Mouse (Mus musculus) olfactory bulb, adult 2 months (tissue): ENCODE data around the gene Akap10. TPM values are rescaled to one million over a fixed set of nuclear protein-coding genes. Genes with fewer than 3 reads are reported as not detected.
A peak's percentile ranks its signal among the peaks of the same experiment; 100 is the strongest.

Experiments used
- H3K27ac ChIP-seq: fragments of 200-500 bp; 2 replicates; pipeline ENCODE4 v1.5.1; 2012; ENCODE audit warnings: low read depth, low read length; ENCODE audit not compliant: insufficient read depth
- H3K4me1 ChIP-seq: fragments of 200-500 bp; 2 replicates; pipeline ENCODE4 v1.6.1; 2012; ENCODE audit warnings: low read length; ENCODE audit not compliant: control insufficient read depth, insufficient read depth
- H3K4me3 ChIP-seq: fragments of 200-500 bp; 2 replicates; pipeline ENCODE4 v1.5.1; 2012; ENCODE audit warnings: mild to moderate bottlenecking, low read depth, low read length, moderate library complexity; ENCODE audit not compliant: insufficient read depth
- CTCF ChIP-seq: fragments of 200-500 bp; IDR thresholded peaks from 2 replicates; pipeline ENCODE4 v1.5.1; 2012; ENCODE audit warnings: low read depth, mild to moderate bottlenecking, low read length, moderate library complexity; ENCODE audit not compliant: insufficient read depth
- POLR2A ChIP-seq: fragments of 200-500 bp; IDR thresholded peaks from 2 replicates; pipeline ENCODE4 v1.6.1; 2012; ENCODE audit warnings: mild to moderate bottlenecking, low read depth, low read length, moderate library complexity; ENCODE audit not compliant: insufficient read depth
- WGBS: fragments of 180-500 bp; shearing (Covaris S2); methylation state at CpG from one replicate; pipeline ENCODE4 v1.1.7; 2018; 5-methylcytosine and 5-hydroxymethylcytosine counted together
- polyA plus RNA-seq: library from polyadenylated mRNA; stranded (reverse); fragments of >200 nt; gene quantifications from 2 replicates; pipeline ENCODE4 v1.2.4, GENCODE M21; 2012; ENCODE audit warnings: low replicate concordance; ENCODE audit not compliant: missing spikeins, insufficient read depth, insufficient read length

Akap10 gene
- polyA plus RNA-seq, 1 experiment: not detected

DNA sequence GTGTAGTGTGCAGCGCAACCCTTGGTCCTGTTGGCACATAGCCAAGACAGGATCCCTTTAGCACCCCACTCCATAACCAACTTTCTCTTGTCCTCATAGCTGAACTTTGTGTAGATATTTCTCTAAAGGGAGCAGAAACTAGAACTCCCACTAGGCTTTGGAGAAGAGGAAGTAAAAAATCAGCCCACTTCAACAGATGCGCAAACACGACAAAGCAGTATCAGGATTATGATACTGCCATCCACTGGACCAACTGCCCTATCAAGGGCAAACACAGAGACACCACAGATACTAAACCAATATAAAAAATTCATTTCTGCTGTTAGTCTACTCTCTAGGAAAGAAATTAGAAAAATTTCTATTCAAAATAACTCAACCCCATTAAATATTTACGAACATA is 16.6 kb upstream of the Akap10 start:
- WGBS: 95% methylated on average over 4 of the region's 4 CpGs
- Histone ChIP-seq H3K4me1 (no peaks in the 10 kb centered on the region), H3K27ac (no peak overlapping the region), H3K4me3 (no peak overlapping the region)
- TF ChIP-seq CTCF (no peak), POLR2A (no peak)

DNA sequence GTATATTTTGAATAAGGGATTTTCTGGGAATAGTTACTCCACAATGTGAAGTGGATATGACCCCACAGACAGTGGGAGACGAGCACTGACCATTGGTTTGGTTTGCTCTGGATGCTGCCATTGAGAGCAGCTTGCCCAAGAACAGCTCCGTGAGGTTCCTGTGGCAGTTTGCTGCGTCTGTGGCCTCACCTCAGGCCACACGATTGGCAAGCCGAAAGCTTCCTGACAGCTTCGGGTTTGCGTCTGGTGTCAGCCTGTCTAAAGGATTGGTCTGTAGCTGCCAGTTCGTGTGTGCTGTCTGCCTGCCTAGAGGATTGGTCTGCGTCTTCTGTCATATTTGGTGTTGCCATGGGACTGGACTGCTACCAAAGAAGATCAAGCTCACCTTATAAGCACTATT is 14.4 kb upstream of the Akap10 start:
- TF ChIP-seq POLR2A (no peak), CTCF (no peak)
- 91% methylated on average over 9 of the region's 9 CpGs for WGBS
- H3K4me1 ChIP-seq: no peaks in the 10 kb centered on the region
- no peak overlapping the region for H3K27ac ChIP-seq
- H3K4me3 ChIP-seq: no peak overlapping the region

DNA sequence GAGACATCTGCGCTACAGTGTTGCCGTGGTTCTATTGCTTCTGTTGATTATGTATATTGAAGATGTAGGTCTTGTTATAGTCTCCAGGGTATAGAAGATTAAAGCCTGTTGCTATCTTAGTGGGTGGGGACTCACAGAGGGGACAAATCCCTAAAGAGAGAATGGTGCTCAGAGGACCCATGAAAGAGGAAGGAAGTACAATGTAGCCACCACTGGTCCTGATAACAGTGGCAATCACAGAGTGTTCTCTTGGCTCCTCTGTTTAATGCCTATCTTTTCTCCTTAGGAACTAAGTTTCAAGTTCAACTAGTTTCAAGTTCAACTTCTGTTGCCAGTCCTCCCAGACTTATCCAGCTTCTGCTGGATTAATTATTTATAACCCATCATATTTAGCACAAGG is 12.9 kb upstream of the Akap10 start:
- H3K4me3 ChIP-seq: no peak overlapping the region
- TF ChIP-seq CTCF (no peak), POLR2A (no peak)
- H3K27ac ChIP-seq: no peak overlapping the region
- H3K4me1 ChIP-seq: no peaks in the 10 kb centered on the region
- WGBS: 75% methylated on average over 2 of the region's 2 CpGs

DNA sequence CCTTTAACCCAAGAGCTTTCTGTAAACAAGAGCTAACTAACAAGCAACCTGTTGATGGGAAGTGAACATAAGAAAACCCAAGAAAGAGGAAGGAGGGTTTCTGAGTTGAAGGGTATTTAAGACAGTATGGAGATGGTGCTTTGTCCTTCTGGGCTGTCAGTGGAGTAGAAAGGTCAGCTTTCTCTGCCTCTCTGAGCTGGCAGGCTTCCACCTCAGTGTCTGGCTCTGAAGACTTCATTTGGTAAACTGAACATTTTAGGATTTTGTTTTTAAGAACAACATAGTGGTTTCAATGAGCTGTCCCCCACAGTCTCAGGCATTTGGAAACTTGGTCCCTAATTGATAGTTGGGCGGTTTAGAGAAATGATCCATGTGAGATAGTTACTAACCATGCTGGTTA is 7.7 kb upstream of the Akap10 start:
- TF ChIP-seq CTCF (no peak), POLR2A (no peak)
- WGBS: 93% methylated on average over 1 of the region's 1 CpGs
- Histone ChIP-seq H3K4me3 (no peak overlapping the region), H3K4me1 (no peaks in the 10 kb centered on the region), H3K27ac (no peak overlapping the region)

DNA sequence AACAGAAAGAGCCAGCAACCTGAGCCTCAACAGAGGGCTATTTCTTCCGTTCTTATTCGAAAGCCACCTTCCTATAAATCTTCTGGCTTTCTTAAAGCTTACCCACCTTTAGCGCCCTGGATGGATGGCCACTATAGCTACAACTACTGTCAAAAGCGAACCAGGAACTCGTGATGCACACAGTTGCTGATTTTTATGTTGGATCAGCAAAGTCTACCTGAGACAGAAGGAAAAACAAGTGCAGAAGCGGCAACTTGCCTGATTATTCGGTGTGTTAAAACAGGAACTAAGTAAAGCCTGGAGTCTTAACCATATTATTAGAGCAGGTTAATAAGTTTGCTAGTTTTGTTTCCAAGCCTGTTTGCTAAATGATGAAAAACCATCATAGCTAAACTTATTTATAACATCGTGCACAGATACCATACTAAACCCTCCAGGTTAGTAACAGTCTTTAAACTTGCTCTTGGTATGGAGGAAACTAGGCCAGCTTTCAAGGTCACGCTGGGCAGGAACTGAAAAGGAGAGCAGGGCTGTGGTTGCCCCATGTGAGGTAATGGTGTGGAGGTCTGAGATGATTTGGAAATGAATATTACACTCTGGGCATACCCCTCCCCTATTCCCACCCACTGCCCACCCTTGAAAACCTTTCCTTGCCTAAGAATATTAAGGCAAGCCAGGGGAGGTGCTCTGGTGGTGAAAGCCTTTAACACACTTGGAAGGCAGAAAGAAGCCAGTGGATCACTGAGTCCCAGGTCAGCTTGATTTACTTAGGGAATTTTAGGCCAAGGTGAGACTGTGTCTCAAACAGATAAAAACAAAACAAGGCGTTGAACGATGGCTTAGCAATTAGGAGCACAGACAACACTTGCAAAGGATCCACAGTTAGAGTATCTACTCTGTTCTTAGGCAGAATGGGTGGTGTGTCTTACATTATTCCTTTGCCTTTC is 861 bp upstream of the Akap10 start:
- TF ChIP-seq POLR2A (no peak), CTCF (no peak)
- 15% methylated on average over 11 of the region's 11 CpGs for WGBS
- Histone ChIP-seq H3K4me1 (no peaks in the 10 kb centered on the region), H3K27ac (peak overlapping the region; percentile 99), H3K4me3 (peak overlapping the region; percentile 100)

DNA sequence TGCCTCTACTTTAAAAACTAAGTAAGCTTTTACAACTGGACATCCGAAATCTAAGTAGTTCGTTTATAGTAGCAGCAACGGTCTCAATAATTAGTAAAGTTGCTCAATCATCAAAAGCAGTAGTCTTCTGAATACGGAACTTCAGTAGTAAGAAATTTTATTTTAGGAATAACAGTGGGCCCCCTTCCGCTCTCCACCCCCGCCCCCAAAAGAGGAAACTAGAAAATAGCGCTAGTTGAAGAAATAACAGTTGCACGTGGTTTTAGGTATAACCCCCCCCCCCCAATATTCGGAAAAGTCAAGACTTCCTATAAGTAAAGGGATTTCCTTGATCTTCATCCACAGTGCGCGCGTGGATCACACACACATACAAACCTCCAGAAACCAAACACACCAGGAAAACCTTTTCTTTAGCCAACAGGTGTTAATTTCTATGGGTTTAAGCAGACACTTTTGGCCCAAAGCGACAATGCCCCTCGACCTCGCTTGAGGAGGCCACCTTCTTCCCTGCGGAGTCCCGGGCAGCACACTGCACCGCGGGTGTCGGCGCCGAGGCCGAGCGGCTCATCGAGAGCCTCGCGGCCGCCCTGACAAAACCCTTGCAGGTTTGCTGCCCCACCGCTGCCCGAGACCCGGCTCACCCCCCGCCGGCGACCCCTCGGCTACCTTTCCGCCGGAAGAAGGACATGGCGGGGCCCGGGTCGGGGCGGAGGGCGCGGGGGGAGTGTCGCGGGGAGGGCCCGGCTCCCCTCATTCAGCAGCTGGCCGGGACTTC is 542 bp downstream of the Akap10 start:
- Histone ChIP-seq H3K4me3 (peak overlapping the region; percentile 100), H3K4me1 (0 out of 2 replicates have a peak, but pooled peaks cover 2% of the 10 kb centered on the region), H3K27ac (peak overlapping the region; percentile 57)
- no peak for TF ChIP-seq CTCF
- TF ChIP-seq POLR2A: no peak
- 1% methylated on average over 47 of the region's 47 CpGs for WGBS

DNA sequence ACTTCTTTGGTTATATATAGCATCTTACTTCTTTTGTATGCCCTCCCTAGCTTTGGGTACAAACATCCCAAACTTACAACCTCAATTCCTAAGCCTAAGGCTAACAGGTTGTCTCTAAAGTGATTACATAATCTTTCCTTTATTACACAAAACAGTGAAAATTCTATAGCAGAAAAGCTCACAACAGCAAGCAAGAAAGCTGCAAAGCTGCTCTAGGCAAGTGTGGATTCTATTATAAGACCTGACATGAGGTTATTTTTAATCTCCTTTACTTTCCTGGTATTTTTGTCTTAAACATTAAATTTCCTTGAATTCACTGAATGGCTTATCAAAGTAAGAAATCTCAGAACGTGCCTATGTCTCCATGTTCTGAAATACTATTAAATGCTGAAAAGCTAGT is 6.7 kb downstream of the Akap10 start:
- Histone ChIP-seq H3K4me3 (no peak overlapping the region), H3K27ac (no peak overlapping the region), H3K4me1 (peaks cover 7% of the 10 kb centered on the region; the same call in 1 of the 2 replicates)
- TF ChIP-seq POLR2A (no peak), CTCF (no peak)
- WGBS: 20% methylated on average over 1 of the region's 1 CpGs

DNA sequence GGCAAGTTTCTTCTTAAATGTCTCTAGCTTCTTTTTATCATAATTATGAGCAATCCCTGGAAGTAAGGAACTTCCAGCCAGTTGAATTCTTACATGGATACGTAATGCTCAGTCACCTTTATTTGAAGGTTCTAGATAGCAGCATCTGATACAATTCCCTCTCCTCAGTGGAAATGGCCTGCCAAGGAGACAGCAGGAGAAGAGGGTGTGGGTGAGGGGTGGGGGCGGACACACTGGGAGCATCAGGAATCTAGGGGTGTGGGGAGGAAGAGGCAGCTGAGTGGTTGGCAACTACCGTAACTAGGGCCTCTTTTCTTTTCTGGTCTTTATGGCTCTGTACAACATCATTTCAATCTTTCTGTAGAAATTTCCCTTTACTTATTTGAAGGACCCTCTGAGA is 10.3 kb downstream of the Akap10 start:
- Histone ChIP-seq H3K4me3 (no peak overlapping the region), H3K4me1 (peaks cover 5% of the 10 kb centered on the region; the same call in 1 of the 2 replicates), H3K27ac (no peak overlapping the region)
- WGBS: 68% methylated on average over 3 of the region's 3 CpGs
- TF ChIP-seq CTCF (no peak), POLR2A (no peak)

DNA sequence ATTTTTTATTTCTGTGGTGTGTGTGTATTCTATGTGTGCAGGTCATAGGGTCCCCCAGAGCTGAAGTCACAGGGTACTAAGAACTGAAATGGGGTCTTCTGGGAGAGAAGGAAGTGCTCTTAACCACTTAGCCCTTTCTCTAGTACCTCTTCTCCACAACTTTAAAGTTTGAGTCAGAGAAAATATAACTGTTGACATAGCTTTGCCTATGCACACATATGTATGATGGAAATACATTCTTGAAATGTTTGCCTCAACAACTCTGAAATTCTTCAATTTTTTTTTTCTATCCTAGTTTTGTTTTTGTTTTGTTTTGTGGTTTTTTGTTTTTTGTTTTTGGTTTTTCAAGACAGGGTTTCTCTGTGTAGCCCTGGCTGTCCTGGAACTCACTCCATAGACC is 21.7 kb downstream of the Akap10 start:
- no peak overlapping the region for H3K27ac ChIP-seq
- no peaks in the 10 kb centered on the region for H3K4me1 ChIP-seq
- TF ChIP-seq CTCF (no peak), POLR2A (no peak)
- no peak overlapping the region for H3K4me3 ChIP-seq
